Mouse (Mus musculus) megakaryocyte, adult 5-6 weeks (primary cell): ENCODE data around the gene Slc17a6. TPM values are rescaled to one million over a fixed set of nuclear protein-coding genes. Genes with fewer than 3 reads are reported as not detected.

Source experiments
- ATAC-seq: 2 replicates; pipeline ENCODE4 v1.8.0; 2016; ENCODE audit warnings: mild to moderate bottlenecking, inconsistent platforms; ENCODE audit not compliant: poor library complexity, severe bottlenecking
- total RNA-seq, 2 experiments: library from RNA; stranded (forward) in 1 of 2; stranded (reverse) in 1 of 2; fragments of 153-499, 151-499 nt in 1 of 2; fragments of 221-1000, 200-1000 nt in 1 of 2; gene quantifications; 2 replicates each; pipeline versions ENCODE4 v1.2.3 to v1.2.4; 2015 to 2017

Gene Slc17a6
- total RNA-seq (2015) (not detected in 2 replicates), total RNA-seq (2017) (not detected in 2 replicates)

DNA sequence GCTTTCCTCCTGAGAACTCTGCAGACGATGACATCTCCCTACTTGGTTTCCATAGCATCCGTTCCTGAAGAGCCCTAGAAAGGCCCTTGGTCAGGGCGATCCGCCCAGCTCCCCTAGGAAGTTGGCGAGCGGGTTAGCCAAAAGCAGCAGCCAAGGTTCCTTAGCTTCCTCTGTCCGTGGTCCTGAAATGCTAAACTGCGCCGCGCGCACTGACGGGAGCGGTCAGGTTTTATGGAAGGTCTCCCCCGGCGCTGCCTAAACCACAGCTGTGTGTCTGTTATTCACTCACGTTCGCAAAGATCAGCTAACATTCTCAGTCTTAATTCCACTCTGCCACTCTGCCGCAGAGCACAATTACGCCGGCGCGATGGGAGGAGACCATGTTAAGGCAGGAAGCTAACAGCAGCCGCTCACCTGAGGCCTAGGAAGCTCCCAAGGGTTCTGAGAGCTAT is at the start of gene Slc17a6:
Gene Slc17a6, plus strand, starts transcription at position 313 of the 452 bp plus-strand sequence.
- ATAC-seq: no peak

DNA sequence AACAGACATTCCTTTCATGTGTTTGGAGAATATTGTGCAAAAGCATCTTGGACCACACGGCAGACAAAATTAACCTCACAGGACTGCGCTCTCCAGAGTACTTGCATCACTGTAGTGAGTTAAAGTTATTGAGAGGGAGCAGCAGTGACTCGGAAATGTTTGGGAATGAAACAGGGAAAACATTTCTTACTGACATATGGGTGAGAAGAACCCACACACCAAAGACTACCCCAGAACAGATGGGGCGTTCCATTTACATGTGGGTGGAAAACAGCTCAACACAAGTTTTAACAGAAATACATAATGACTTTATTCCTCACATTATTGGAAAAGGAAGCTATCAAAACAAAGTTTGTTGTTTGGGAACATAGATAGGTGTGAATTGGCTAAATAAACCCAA is 21.8 kb upstream of the Slc17a6 start:
- ATAC-seq: no peak

DNA sequence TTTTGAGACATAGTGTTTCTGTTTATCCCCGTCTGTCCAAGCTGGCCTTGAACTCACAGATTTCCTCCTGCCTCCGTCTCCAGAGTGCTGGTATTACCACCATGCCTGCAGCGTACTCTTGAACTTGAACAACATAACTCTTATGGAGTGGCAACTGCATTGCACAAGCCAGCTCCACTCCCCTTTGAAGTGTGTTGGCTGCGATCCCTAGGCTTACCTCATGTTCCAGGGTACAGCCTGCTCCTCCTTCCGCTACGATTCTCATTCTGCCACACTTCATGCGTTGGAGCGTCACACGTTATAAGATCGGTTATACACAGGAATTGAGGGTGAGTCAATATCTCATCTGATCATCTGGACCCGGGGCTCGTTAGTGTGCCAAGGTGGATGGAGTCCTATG is 18.1 kb upstream of the Slc17a6 start:
- no peak for ATAC-seq

DNA sequence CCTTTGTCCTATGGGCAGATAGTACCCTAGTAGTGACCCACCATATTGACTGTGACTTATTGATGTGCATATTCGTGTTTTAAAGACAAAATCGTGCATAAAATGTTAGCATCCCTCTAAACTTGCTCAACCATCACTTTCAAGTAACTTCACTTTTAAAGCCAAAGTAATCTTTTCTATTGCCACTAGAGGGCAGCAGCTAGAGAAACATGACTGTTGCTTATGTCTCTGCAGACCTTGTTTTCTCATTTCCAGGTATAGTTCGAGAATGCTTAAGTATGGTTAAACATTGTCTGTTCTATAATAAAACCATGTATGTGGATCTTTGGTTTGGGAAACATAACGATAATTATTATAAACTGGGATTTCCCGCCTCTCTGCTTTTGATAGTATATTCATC is 7.4 kb upstream of the Slc17a6 start:
- ATAC-seq: no peak; the same call in 1 of the 2 replicates

- no peak for ATAC-seq
Measured at GRCm38 (mm10) chr7:51617941-51618340, 3.9 kb upstream of the Slc17a6 start.

DNA sequence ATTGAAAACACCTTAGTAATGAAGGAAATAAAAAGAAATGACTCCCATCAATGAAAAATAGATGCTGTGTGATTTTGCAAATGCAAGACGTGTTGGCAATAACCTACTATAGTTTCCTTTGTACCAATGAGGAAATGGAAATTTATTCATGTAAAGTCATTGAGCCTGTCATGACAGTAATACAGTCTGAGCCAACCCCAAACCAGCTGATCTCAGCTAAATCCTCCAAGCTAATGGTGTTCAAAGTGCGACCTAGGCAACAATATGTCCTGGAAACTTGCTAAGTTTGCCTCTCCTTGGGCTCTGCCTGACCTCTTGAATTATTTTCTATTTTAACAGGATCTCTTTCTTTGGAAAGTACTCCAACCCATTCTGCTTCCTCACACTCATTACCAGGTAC is 3.4 kb upstream of the Slc17a6 start:
- ATAC-seq: no peak

- no peak for ATAC-seq
Measured at GRCm38 (mm10) chr7:51619977-51620376, 1.8 kb upstream of the Slc17a6 start.

DNA sequence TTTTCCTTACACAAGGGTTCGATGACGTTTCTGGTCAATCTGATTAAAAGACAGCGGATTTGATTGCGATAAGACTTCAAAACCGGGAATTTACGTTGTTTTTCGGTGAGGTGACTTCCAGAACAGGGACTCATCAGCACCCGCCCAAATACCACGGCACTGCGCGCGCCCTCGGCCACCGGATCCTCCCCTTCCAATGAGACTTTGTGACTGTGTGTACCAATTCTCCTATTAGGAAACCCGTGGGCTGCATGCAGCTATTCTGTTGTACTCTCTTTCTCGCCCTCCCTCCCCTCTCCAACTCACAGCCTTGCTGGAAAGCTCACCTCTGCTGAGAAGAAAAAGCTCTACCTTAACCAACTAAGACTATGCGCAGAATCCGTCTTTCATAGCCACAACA is 390 bp downstream of the Slc17a6 start:
- ATAC-seq: no peak

- ATAC-seq: no peak
Measured at GRCm38 (mm10) chr7:51622666-51623065, 860 bp downstream of the Slc17a6 start.

- ATAC-seq: no peak
Measured at GRCm38 (mm10) chr7:51624336-51624897, 2.6 kb downstream of the Slc17a6 start.

DNA sequence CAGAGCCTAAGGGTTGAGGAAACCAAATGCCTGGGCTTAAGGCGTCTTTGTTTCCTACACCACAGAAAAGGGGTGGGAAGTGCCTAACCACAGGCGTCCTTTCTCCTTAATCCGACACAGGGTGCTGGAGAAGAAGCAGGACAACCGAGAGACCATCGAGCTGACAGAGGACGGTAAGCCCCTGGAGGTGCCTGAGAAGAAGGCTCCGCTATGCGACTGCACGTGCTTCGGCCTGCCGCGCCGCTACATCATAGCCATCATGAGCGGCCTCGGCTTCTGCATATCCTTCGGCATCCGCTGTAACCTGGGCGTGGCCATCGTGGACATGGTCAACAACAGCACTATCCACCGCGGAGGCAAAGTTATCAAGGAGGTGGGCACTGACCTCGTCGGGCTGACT is 3.4 kb downstream of the Slc17a6 start:
- no peak for ATAC-seq

- ATAC-seq: no peak
Measured at GRCm38 (mm10) chr7:51625591-51626255, 3.9 kb downstream of the Slc17a6 start.

DNA sequence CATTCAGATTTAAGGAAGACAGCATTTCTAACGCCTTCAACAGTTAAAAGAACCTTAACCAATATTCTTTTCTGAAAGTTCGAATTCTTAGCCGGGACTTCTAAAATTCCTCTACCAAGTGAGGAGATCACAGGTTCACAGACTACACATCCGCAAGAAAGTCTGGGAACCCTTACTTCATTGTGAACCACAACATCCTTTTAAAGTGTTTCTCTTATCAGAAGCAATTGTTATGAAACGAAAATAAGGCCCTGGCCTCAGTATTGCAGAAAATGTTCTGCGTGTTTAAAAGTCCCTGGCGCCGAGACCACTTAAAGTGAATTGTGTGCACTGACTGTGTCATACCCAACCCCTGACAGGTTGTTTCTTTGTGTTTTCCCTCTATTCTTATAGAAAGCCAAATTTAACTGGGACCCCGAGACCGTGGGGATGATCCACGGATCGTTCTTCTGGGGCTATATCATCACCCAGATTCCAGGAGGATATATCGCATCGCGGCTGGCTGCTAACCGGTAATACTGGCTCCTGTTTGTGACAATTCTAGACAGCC is 4.7 kb downstream of the Slc17a6 start:
- no peak for ATAC-seq

GRCm38 (mm10) chr7:51627001-51627631 is 5.3 kb downstream of the Slc17a6 start:
- ATAC-seq: no peak

DNA sequence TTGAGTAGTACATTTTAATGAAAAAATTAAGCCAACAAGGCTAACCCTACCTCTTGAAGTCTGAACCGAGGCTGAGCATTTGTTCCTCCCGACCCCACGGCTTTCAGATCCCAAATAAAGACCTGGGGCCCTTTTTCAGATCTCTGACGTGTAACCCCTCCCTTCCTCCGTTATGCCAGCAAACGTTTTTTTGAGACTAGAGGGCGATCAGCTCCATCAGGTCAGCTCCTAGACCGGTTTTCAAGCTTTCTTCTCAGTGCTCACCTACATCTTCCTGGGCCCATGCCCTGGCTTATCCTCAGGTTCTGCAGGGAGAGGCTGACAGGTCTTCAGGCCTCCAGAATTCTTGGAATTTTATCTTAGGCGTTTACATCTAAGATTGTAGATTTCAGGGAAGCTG is 5.9 kb downstream of the Slc17a6 start:
- ATAC-seq: no peak

DNA sequence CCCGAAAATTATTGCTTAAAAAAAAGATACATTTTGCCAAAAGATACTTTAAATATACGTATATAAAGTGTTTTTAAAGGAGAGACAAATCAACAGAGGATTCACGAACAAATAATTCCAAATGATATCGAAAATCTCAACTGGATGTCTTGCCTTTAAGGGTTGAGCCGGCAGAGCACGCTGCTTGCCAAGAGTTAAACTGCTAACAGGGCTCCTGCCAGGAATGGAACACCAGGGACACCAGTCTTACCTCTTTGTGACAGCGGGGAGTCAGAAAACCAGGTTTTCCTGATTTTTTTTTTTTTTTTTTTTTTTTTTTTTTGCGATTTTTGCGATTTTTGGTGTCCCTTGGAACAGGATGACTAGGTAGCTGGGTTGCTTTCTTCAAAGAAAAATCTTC is 6.5 kb downstream of the Slc17a6 start:
- no peak for ATAC-seq

GRCm38 (mm10) chr7:51629206-51629605 is 7.4 kb downstream of the Slc17a6 start:
- no peak for ATAC-seq

GRCm38 (mm10) chr7:51631171-51631570 is 9.4 kb downstream of the Slc17a6 start:
- no peak for ATAC-seq

DNA sequence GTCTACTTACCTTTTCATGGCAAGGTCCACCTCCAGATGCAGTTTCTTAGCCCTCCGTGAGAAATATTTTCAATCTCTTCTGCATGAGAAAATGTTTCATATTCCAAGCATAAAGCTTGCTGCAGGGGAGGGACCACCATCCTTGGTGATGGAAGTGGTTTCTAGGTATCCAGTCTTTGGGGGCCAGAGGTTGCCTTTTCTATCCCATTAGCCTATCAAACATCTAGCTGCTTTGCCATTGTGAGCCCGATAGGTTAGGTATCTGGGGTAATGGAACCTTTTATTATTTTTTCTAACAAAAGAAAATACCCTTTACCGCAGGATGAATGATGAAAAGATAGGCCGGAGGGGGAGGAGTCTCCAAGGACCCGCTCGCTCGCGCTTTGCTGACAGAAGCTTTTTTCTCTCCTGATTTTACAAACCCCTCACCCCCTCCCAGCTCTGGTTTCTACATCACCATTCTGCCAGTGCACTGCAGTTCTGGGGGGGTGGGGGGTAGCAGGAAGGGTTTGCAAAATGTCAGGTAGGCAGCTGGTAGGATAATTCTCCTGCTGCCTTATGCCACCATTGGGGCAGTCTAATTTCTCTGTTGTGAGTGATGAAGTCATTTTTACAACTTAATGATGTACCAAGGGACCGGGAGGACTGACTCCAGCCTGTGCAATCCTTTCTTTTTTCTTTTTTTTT is 10.9 kb downstream of the Slc17a6 start:
- ATAC-seq: no peak

DNA sequence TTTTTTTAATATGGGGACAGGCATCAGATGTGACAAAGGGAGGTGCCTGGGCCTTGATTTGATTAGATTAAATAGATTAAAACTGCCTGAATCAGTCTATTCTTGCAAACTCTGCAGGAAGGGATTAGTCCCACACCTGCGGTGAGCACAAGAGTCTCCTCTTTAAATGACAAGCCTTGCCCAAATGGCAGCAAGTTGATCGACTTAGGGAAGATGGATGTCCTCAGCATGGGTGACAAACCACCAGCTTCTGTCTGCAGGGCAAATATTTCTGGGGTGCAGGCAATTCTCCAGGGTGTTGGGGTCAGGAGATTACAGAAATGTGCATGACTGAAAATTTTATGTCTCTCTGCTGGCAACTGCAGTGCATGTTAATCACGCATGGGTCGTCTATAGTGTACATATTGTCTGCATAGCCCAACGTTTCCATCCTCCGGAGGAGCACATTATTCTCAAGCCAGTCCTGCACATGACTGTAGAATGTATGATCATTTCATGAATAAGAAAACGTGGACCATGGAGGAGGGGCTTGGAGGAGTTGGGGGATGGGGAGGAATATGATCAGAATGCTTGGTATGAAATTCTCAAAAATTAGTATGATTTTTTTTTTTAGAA is 11.5 kb downstream of the Slc17a6 start:
- no peak for ATAC-seq

- no peak for ATAC-seq
Measured at GRCm38 (mm10) chr7:51657152-51657551, 35.3 kb downstream of the Slc17a6 start.
